Mouse (Mus musculus) lung, embryonic 16.5 days (tissue): ENCODE results near the gene Tgfb1i1. TPM values are rescaled to one million over a fixed set of nuclear protein-coding genes. Genes with fewer than 3 reads are reported as not detected.
A peak's percentile ranks its signal among the peaks of the same experiment; 100 is the strongest.

Experiments
- ATAC-seq: fragments of 200-750 bp; cut with Nextera tagmentation; 2 replicates; pipeline ENCODE4 v1.8.0; 2017; ENCODE audit warnings: low read depth, mild to moderate bottlenecking, moderate library complexity
- H3K27ac ChIP-seq: fragments of 300-500 bp; sonication (generic); 2 replicates; pipeline ENCODE4 v1.5.1; 2014; ENCODE audit warnings: mild to moderate bottlenecking, control low read depth, low read length
- H3K27me3 ChIP-seq: fragments of 300-500 bp; sonication (generic); 2 replicates; pipeline ENCODE4 v1.6.1; 2014; ENCODE audit warnings: low read depth, low read length, mixed read lengths; ENCODE audit not compliant: control insufficient read depth, insufficient read depth
- H3K36me3 ChIP-seq: fragments of 300-500 bp; sonication (generic); 2 replicates; pipeline ENCODE4 v1.6.1; 2014; ENCODE audit warnings: low read length; ENCODE audit not compliant: control insufficient read depth, insufficient read depth
- H3K4me1 ChIP-seq: fragments of 300-500 bp; sonication (generic); replicated peaks from 2 replicates; pipeline ENCODE4 v1.6.1; 2014; ENCODE audit warnings: low read length, mixed read lengths; ENCODE audit not compliant: control insufficient read depth, insufficient read depth
- H3K4me2 ChIP-seq: fragments of 300-500 bp; sonication (generic); 2 replicates; pipeline ENCODE4 v1.6.1; 2014; ENCODE audit warnings: low read depth, low read length, control low read depth
- H3K4me3 ChIP-seq: fragments of 300-500 bp; sonication (generic); 2 replicates; pipeline ENCODE4 v1.5.1; 2014; ENCODE audit warnings: mild to moderate bottlenecking, low read length, control low read depth
- H3K9ac ChIP-seq: fragments of 300-500 bp; sonication (generic); 2 replicates; pipeline ENCODE4 v1.6.1; 2014; ENCODE audit warnings: low read length, control low read depth
- H3K9me3 ChIP-seq: fragments of 300-500 bp; sonication (generic); 2 replicates; pipeline ENCODE4 v1.6.1; 2016; ENCODE audit warnings: low read length; ENCODE audit not compliant: control insufficient read depth
- WGBS: fragments of 180-500 bp; shearing (Covaris S2); extraction: QIAGEN DNeasy Blood & Tissue Kit; methylation state at CpG from one replicate; pipeline ENCODE4 v1.1.7; 2014; 5-methylcytosine and 5-hydroxymethylcytosine counted together
- polyA plus RNA-seq: library from polyadenylated mRNA; unstranded; fragments of >200 nt; fragmentation: Nextera tagmentation; extraction: Ambion mirVana; gene quantifications from 2 replicates; pipeline ENCODE4 v1.2.1, GENCODE M21; 2015

The Tgfb1i1 gene
- polyA plus RNA-seq, 1 experiment from 2014 or later, result 203 TPM

- Histone ChIP-seq H3K9ac (no peak overlapping the region), H3K27me3 (no peaks in the 10 kb centered on the region), H3K27ac (no peak overlapping the region), H3K4me2 (no peak overlapping the region), H3K4me3 (no peak overlapping the region), H3K9me3 (no peaks in the 10 kb centered on the region), H3K4me1 (no peaks in the 10 kb centered on the region), H3K36me3 (peaks cover 59% of the 10 kb centered on the region)
- WGBS, result 86% methylated on average over 6 of the region's 6 CpGs
- ATAC-seq, result no peak
Observed at GRCm38 (mm10) chr7:128276051-128276450, 29.4 kb downstream of the Tgfb1i1 start.

- Histone ChIP-seq H3K27me3 (no peaks in the 10 kb centered on the region), H3K4me2 (no peak overlapping the region), H3K9me3 (no peaks in the 10 kb centered on the region), H3K9ac (no peak overlapping the region), H3K36me3 (peaks cover 30% of the 10 kb centered on the region), H3K4me3 (no peak overlapping the region), H3K27ac (no peak overlapping the region), H3K4me1 (no peaks in the 10 kb centered on the region)
- no peak for ATAC-seq
- 84% methylated on average over 4 of the region's 4 CpGs for WGBS
Observed at GRCm38 (mm10) chr7:128279750-128280149, 33.1 kb downstream of the Tgfb1i1 start.

DNA sequence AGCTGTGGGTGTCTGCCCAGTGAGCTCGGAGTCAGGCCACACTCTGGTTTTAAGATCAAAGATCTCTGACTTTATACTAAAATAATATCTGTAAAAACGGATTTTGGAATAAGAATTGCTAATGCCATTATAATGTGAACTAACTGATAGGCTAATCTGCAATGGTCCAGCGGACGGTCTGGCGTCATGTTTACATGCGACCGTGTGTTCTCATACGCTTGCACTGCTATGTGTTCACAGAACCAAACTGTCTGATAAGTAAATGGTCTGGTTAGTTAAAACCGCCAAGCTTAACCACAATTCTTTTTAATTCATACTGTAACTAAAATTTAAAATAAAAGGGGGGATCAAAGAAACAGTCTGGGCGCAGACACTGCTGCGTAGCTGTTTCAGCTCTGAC is 35.2 kb downstream of the Tgfb1i1 start:
- Histone ChIP-seq H3K9ac (no peak overlapping the region), H3K4me2 (no peak overlapping the region), H3K4me1 (no peaks in the 10 kb centered on the region), H3K27me3 (no peaks in the 10 kb centered on the region), H3K4me3 (no peak overlapping the region), H3K36me3 (peaks cover 15% of the 10 kb centered on the region), H3K9me3 (no peaks in the 10 kb centered on the region), H3K27ac (peak overlapping the region; percentile 64; the same call in 1 of the 2 replicates)
- ATAC-seq, result no peak
- WGBS, result 84% methylated on average over 11 of the region's 11 CpGs

- Histone ChIP-seq H3K4me1 (no peaks in the 10 kb centered on the region), H3K36me3 (peaks cover 17% of the 10 kb centered on the region)
Observed at GRCm38 (mm10) chr7:128282532-128283244, 36.1 kb downstream of the Tgfb1i1 start.

GRCm38 (mm10) chr7:128284047-128284446 is 37.4 kb downstream of the Tgfb1i1 start:
- WGBS, result 57% methylated on average over 5 of the region's 5 CpGs
- H3K9me3 ChIP-seq, result no peaks in the 10 kb centered on the region
- no peak; the same call in 1 of the 2 replicates for ATAC-seq

More at GRCm38 (mm10) chr7:128282532-128283244, 36.1 kb downstream of the Tgfb1i1 start:
- Histone ChIP-seq H3K9ac (no peak overlapping the region), H3K27ac (peak overlapping the region; percentile 82), H3K9me3 (no peaks in the 10 kb centered on the region), H3K4me2 (no peak overlapping the region), H3K4me3 (no peak overlapping the region), H3K27me3 (no peaks in the 10 kb centered on the region)
- peak; percentile 89 for ATAC-seq
- 32% methylated on average over 7 of the region's 7 CpGs for WGBS

GRCm38 (mm10) chr7:128285060-128285459 is 38.4 kb downstream of the Tgfb1i1 start:
- Histone ChIP-seq H3K9ac (no peak overlapping the region), H3K4me1 (peaks cover 5% of the 10 kb centered on the region; the same call in 1 of the 2 replicates), H3K4me2 (no peak overlapping the region), H3K36me3 (peaks cover 17% of the 10 kb centered on the region), H3K4me3 (no peak overlapping the region), H3K27ac (no peak overlapping the region), H3K9me3 (no peaks in the 10 kb centered on the region), H3K27me3 (no peaks in the 10 kb centered on the region)
- 81% methylated on average over 8 of the region's 8 CpGs for WGBS
- ATAC-seq, result no peak

More at GRCm38 (mm10) chr7:128284047-128284446, 37.4 kb downstream of the Tgfb1i1 start:
- no peak overlapping the region for H3K9ac ChIP-seq
- H3K4me1 ChIP-seq, result peaks cover 2% of the 10 kb centered on the region; the same call in 1 of the 2 replicates
- H3K27ac ChIP-seq, result peak overlapping the region; percentile 41; the same call in 1 of the 2 replicates
- no peak overlapping the region for H3K4me2 ChIP-seq
- no peaks in the 10 kb centered on the region for H3K27me3 ChIP-seq
- no peak overlapping the region for H3K4me3 ChIP-seq
- H3K36me3 ChIP-seq, result peaks cover 20% of the 10 kb centered on the region

- H3K27ac ChIP-seq, result no peak overlapping the region
- peak; percentile 60; the same call in 1 of the 2 replicates for ATAC-seq
- H3K27me3 ChIP-seq, result no peaks in the 10 kb centered on the region
- peaks cover 5% of the 10 kb centered on the region; the same call in 1 of the 2 replicates for H3K4me1 ChIP-seq
- H3K4me2 ChIP-seq, result no peak overlapping the region
- H3K36me3 ChIP-seq, result peaks cover 11% of the 10 kb centered on the region
- WGBS, result 17% methylated on average over 9 of the region's 9 CpGs
- no peak overlapping the region for H3K4me3 ChIP-seq
- H3K9me3 ChIP-seq, result no peaks in the 10 kb centered on the region
- no peak overlapping the region for H3K9ac ChIP-seq
Observed at GRCm38 (mm10) chr7:128288923-128289544, 42.4 kb downstream of the Tgfb1i1 start.

GRCm38 (mm10) chr7:128294785-128295184 is 48.2 kb downstream of the Tgfb1i1 start:
- no peak for ATAC-seq
- Histone ChIP-seq H3K27me3 (no peaks in the 10 kb centered on the region), H3K36me3 (no peaks in the 10 kb centered on the region; the same call in 1 of the 2 replicates), H3K4me1 (peaks cover 18% of the 10 kb centered on the region), H3K27ac (no peak overlapping the region), H3K9me3 (no peaks in the 10 kb centered on the region), H3K4me3 (no peak overlapping the region), H3K4me2 (no peak overlapping the region), H3K9ac (no peak overlapping the region)
- WGBS, result 89% methylated on average over 10 of the region's 10 CpGs

GRCm38 (mm10) chr7:128296514-128296913 is 49.9 kb downstream of the Tgfb1i1 start:
- WGBS, result 58% methylated on average over 3 of the region's 3 CpGs
- Histone ChIP-seq H3K9ac (no peak overlapping the region), H3K4me1 (peaks cover 18% of the 10 kb centered on the region), H3K27me3 (no peaks in the 10 kb centered on the region), H3K36me3 (no peaks in the 10 kb centered on the region; the same call in 1 of the 2 replicates), H3K4me2 (no peak overlapping the region; the same call in 1 of the 2 replicates), H3K9me3 (no peaks in the 10 kb centered on the region), H3K4me3 (peak overlapping the region; percentile 100; the same call in 1 of the 2 replicates), H3K27ac (no peak overlapping the region)
- no peak for ATAC-seq
